ENCODE assay signal across 7 mouse cellular contexts in the genomic region with DNA sequence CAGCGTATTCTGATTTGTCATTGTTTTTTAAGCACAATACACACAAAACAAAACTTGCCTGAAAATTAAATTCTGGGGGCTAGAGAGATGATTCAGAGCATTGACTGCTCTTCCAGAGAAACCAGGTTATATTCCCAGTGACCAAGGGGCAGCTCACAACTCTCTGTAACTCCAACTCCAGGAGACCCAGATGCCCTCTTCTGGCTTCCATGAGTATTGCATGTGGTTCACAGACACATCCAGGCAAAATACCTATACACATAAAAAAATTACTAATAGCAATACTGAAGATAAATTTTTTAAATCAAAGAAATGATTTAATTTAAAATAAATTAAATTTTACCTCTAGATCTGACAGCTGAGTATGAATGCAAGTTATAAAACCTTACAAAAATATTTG. TPM values are rescaled to one million over a fixed set of nuclear protein-coding genes. Genes with fewer than 3 reads are reported as not detected.
DNase-seq lines count a peak whose midpoint lies in the region; ATAC-seq and TF ChIP-seq lines count a peak whose summit lies in the region.

No protein-coding gene starts in this region.

- in situ Hi-C loops in CH12.LX (cut with MboI; ENCODE audit: low pct_ligation_motif_present, low pct_unique_long_range_greater_than_20kb, low sequenced_read_pairs): loop anchor here (10.0 kb wide), 1 partner anchor 168 kb away; no protein-coding TSS in a partner anchor

- H3K4me3 ChIP-seq in CH12.LX (replicated peaks in 1 of 3; ENCODE audit: low read depth in 2 of 3, low read length in 2 of 3, poor library complexity in 1 of 3): no peak overlapping the region

- no peak for TF ChIP-seq POLR2A in CH12.LX (IDR thresholded peaks at IDR 0.05; ENCODE audit: low read depth, low read length)

- H3K9me3 ChIP-seq in CH12.LX (replicated peaks; ENCODE audit: low read length): no peaks in the 10 kb centered on the region

- no peaks in the 10 kb centered on the region for H3K4me1 ChIP-seq in CH12.LX (ENCODE audit: control insufficient read depth in 1 of 2, insufficient read depth in 2 of 2)

- no peaks in the 10 kb centered on the region for H3K36me3 ChIP-seq in CH12.LX (replicated peaks in 1 of 2; ENCODE audit: control insufficient read depth in 1 of 2, insufficient read depth in 1 of 2, low read length in 1 of 2)

- no peak overlapping the region for H3K4me2 ChIP-seq in CH12.LX (ENCODE audit: insufficient read depth, low read depth, poor library complexity, severe bottlenecking)

- no peak overlapping the region for H3K27ac ChIP-seq in CH12.LX (ENCODE audit: insufficient read depth, low read depth)

- 0 out of 2 replicates have a peak, but pooled peaks have one; percentile 41 for ATAC-seq in common myeloid progenitor, adult 5-6 weeks (replicated peaks; ENCODE audit: low read depth, poor library complexity, severe bottlenecking)

- H3K27me3 ChIP-seq in CH12.LX (replicated peaks): no peaks in the 10 kb centered on the region

- TF ChIP-seq RAD21 in CH12.LX (IDR thresholded peaks at IDR 0.05; ENCODE audit: low read depth, low read length): peak; percentile 0

- no peak overlapping the region for H3K9ac ChIP-seq in CH12.LX (ENCODE audit: insufficient read depth, low read depth)

- dilution Hi-C loops in CH12.LX (cut with MboI; ENCODE audit: extremely low pct_ligation_motif_present, extremely low pct_unique_long_range_greater_than_20kb, low sequenced_read_pairs): no loop called here

- TF ChIP-seq CTCF in CH12.LX (conservative IDR thresholded peaks at IDR 0.05 in 1 of 2, IDR thresholded peaks at IDR 0.05 in 1 of 2; ENCODE audit: low read depth in 2 of 2, low read length in 2 of 2): peak; percentile 39 to 58; a peak in 3 of 4 replicates

- peak; percentile 8 to 49 for DNase-seq in kidney, adult 8-10 months
- DNase-seq in kidney, adult 11 months: no peak
- peak; percentile 24 for DNase-seq in CH12.LX (ENCODE audit: extremely low read depth)
- DNase-seq in MEL-GATA-1-ER (ENCODE audit: extremely low read depth, low read depth): peak; percentile 13
- peak; percentile 20 for DNase-seq in layer of hippocampus, adult 9-10 months (ENCODE audit: low spot score)
- peak; percentile 26 for DNase-seq in right cerebral cortex, postnatal 14 days

- no peak for TF ChIP-seq EP300 in CH12.LX (IDR thresholded peaks at IDR 0.05; ENCODE audit: low read length)

- H3K79me2 ChIP-seq in CH12.LX (replicated peaks; ENCODE audit: control insufficient read depth, extremely low read depth, insufficient read depth, poor library complexity, severe bottlenecking): no peaks in the 10 kb centered on the region

TF ChIP-seq in CH12.LX, 34 proteins besides CTCF, POLR2A, EP300 and RAD21:
- TF ChIP-seq SMC3 (IDR thresholded peaks at IDR 0.05; ENCODE audit: low read depth, low read length) (peak; percentile 34), MYC (IDR thresholded peaks at IDR 0.05; ENCODE audit: low read depth, low read length) (no peak)

RNA-seq across cellular contexts. Expression of gene Trim31, which starts 1.3 kb away (rescaled TPM):
- total RNA-seq in CH12.LX (2012; rRNA removed) (not detected in 2 replicates), CH12.LX (2014; rRNA removed) (not detected in 2 replicates)
- polyA plus RNA-seq in CH12.LX (2012; ENCODE audit: insufficient read length, low read depth): not detected in 2 replicates
- total RNA-seq in common myeloid progenitor, adult 5-6 weeks (2017): not detected in 2 replicates

RNA-seq across cellular contexts. Expression of gene Trim40, which starts 6.7 kb away (rescaled TPM):
- 0.13 TPM in 1 of 2 replicates, not detected in the other for total RNA-seq in CH12.LX (2012; rRNA removed)
- not detected in 2 replicates for total RNA-seq in CH12.LX (2014; rRNA removed)
- polyA plus RNA-seq in CH12.LX (2012; ENCODE audit: insufficient read length, low read depth): 0.14 and 0.22 TPM in 2 replicates
- total RNA-seq in common myeloid progenitor, adult 5-6 weeks (2017): not detected in 2 replicates

RNA-seq across cellular contexts. Expression of gene Trim10, which starts 27.2 kb away (rescaled TPM):
- total RNA-seq in CH12.LX (2012; rRNA removed): not detected in 2 replicates
- not detected in 2 replicates for total RNA-seq in CH12.LX (2014; rRNA removed)
- not detected in 2 replicates for polyA plus RNA-seq in CH12.LX (2012; ENCODE audit: insufficient read length, low read depth)
- 4.3 and 8.9 TPM in 2 replicates for total RNA-seq in common myeloid progenitor, adult 5-6 weeks (2017)

RNA-seq across cellular contexts. Expression of gene Trim15, which starts 29.6 kb away (rescaled TPM):
- not detected in 2 replicates for total RNA-seq in CH12.LX (2012; rRNA removed)
- total RNA-seq in CH12.LX (2014; rRNA removed): not detected in 2 replicates
- 0.14 TPM in 1 of 2 replicates, not detected in the other for polyA plus RNA-seq in CH12.LX (2012; ENCODE audit: insufficient read length, low read depth)
- total RNA-seq in common myeloid progenitor, adult 5-6 weeks (2017): 0.18 TPM in 1 of 2 replicates, not detected in the other

RNA-seq across cellular contexts. Expression of gene Rnf39, which starts 46.1 kb away (rescaled TPM):
- total RNA-seq in CH12.LX (2012; rRNA removed): not detected in 2 replicates
- not detected in 2 replicates for total RNA-seq in CH12.LX (2014; rRNA removed)
- polyA plus RNA-seq in CH12.LX (2012; ENCODE audit: insufficient read length, low read depth): 0.40 TPM in 1 of 2 replicates, not detected in the other
- 0.05 TPM in 1 of 2 replicates, not detected in the other for total RNA-seq in common myeloid progenitor, adult 5-6 weeks (2017)
